Mouse (Mus musculus): ENCODE measurements around the gene Plin2.

GRCm38 (mm10) chr4:86712751-86713195 is 42.9 kb upstream of the Plin2 start:
- TF ChIP-seq EP300 (IDR thresholded peaks at IDR 0.05) (no peak), CTCF (IDR thresholded peaks at IDR 0.05) (no peak)
